Mouse (Mus musculus): Measurements from ENCODE around the gene Hivep3.

Gene Hivep3

GRCm38 (mm10) chr4:119733184-119733880 is at the start of gene Hivep3:
Gene Hivep3 (plus strand): TSS chr4:119733784.
- DNase-seq (ENCODE audit: low read depth), result peak; percentile 100

- no peak for DNase-seq (ENCODE audit: low read depth)
Observed at GRCm38 (mm10) chr4:119685746-119686145, 47.8 kb upstream of the Hivep3 start.

GRCm38 (mm10) chr4:119698339-119698738 is 35.2 kb upstream of the Hivep3 start:
- DNase-seq (ENCODE audit: low read depth), result no peak

- no peak for DNase-seq (ENCODE audit: low read depth)
Observed at GRCm38 (mm10) chr4:119701269-119701954, 32.2 kb upstream of the Hivep3 start.

GRCm38 (mm10) chr4:119703965-119704364 is 29.6 kb upstream of the Hivep3 start:
- DNase-seq (ENCODE audit: low read depth), result no peak

GRCm38 (mm10) chr4:119707326-119707725 is 26.3 kb upstream of the Hivep3 start:
- no peak for DNase-seq (ENCODE audit: low read depth)

- DNase-seq (ENCODE audit: low read depth), result no peak
Observed at GRCm38 (mm10) chr4:119707751-119708150, 25.8 kb upstream of the Hivep3 start.

GRCm38 (mm10) chr4:119710208-119710607 is 23.4 kb upstream of the Hivep3 start:
- no peak for DNase-seq (ENCODE audit: low read depth)

GRCm38 (mm10) chr4:119717443-119717842 is 16.1 kb upstream of the Hivep3 start:
- DNase-seq (ENCODE audit: low read depth), result no peak

- no peak for DNase-seq (ENCODE audit: low read depth)
Observed at GRCm38 (mm10) chr4:119721531-119721930, 12.1 kb upstream of the Hivep3 start.

- peak; percentile 21 for DNase-seq (ENCODE audit: low read depth)
Observed at GRCm38 (mm10) chr4:119726074-119726473, 7.5 kb upstream of the Hivep3 start.

GRCm38 (mm10) chr4:119727871-119728270 is 5.7 kb upstream of the Hivep3 start:
- DNase-seq (ENCODE audit: low read depth), result no peak

- DNase-seq (ENCODE audit: low read depth), result no peak
Observed at GRCm38 (mm10) chr4:119733942-119734341, 358 bp downstream of the Hivep3 start.

GRCm38 (mm10) chr4:119734352-119734751 is 768 bp downstream of the Hivep3 start:
- peak; percentile 34 for DNase-seq (ENCODE audit: low read depth)

GRCm38 (mm10) chr4:119738641-119739040 is 5.1 kb downstream of the Hivep3 start:
- DNase-seq (ENCODE audit: low read depth), result peak; percentile 75

- no peak for DNase-seq (ENCODE audit: low read depth)
Observed at GRCm38 (mm10) chr4:119739301-119740062, 5.9 kb downstream of the Hivep3 start.

GRCm38 (mm10) chr4:119748341-119748740 is 14.8 kb downstream of the Hivep3 start:
- no peak for DNase-seq (ENCODE audit: low read depth)

- DNase-seq (ENCODE audit: low read depth), result no peak
Observed at GRCm38 (mm10) chr4:119750157-119750556, 16.6 kb downstream of the Hivep3 start.

- DNase-seq (ENCODE audit: low read depth), result no peak
Observed at GRCm38 (mm10) chr4:119750681-119751211, 17.2 kb downstream of the Hivep3 start.

GRCm38 (mm10) chr4:119751408-119752006 is 17.9 kb downstream of the Hivep3 start:
- no peak for DNase-seq (ENCODE audit: low read depth)

- DNase-seq (ENCODE audit: low read depth), result no peak
Observed at GRCm38 (mm10) chr4:119759574-119760233, 26.1 kb downstream of the Hivep3 start.

GRCm38 (mm10) chr4:119760820-119761219 is 27.2 kb downstream of the Hivep3 start:
- no peak for DNase-seq (ENCODE audit: low read depth)

All from induced T-regulatory cell, adult 2 months (primary cell).